Mouse (Mus musculus) erythroblast, embryonic 14.5 days (primary cell): ENCODE data around the gene Tnfaip8l1.

Experiments
- GATA1 ChIP-seq: IDR thresholded peaks from 2 replicates; pipeline ENCODE4 v1.6.1; 2012; ENCODE audit warnings: low read length, inconsistent platforms, mixed read lengths
- TAL1 ChIP-seq: IDR thresholded peaks from 3 replicates; pipeline ENCODE4 v1.6.1; 2012; ENCODE audit warnings: low read length, inconsistent platforms, mixed read lengths

DNA sequence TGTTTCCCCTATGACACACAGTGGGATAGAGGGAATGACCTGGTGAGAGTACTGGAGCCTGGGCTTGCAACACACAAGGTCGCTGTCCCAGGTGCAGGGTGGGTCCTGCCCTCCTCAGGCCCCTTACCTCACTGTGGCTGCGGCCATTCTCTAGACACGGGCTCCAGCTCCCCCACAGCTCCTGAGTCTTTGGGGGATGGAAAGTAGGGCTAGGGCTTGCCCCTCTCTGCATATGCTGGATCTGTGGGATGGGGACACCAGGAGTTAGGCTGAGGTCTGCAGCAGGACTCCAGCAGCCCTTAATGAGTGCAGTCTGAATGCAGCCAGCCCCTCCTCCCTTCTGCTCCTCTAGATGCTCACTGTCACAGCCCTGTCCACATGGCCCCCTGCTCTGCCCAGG lies 49.5 kb upstream of the Tnfaip8l1 start:
- no peak for TF ChIP-seq GATA1
- no peak for TF ChIP-seq TAL1
